Mouse (Mus musculus): ENCODE data around the gene Inpp5a. TPM values are rescaled to one million over a fixed set of nuclear protein-coding genes. Genes with fewer than 3 reads are reported as not detected.

Gene Inpp5a
- total and polyA plus RNA-seq, 2 experiments from 2014 or later: 15.1 to 21.2 TPM

DNA sequence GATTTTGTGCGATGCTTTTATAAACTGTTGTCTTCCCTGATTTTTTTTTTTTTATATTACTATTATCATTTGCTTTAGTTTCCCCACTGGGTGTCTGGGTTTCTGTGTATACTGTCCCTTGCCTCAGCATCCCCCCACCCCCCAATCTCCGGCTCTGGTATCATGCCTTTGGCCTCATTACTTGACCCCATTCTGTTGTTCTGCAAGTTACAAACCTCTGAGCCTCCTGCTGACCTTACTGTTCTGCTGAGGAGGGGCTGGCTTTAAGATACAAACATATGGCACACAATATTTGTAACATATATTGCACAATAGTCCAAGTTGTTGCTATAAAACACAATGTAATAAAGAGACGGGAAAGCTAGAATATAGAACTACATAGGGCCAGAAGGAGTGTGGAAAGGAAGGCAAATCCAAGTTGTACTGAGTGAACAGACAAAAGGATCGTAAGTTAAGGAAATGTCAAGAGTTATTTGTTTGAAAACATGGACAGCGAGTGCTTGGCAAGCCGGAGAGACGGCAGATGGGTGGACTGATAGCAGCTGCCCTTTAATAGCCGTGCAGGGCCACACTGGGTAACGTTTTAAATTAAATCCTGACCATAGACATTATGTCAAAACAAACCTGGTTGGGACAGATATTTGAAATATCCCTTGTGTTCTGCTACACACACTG is 49.2 kb downstream of the Inpp5a start:
- TF ChIP-seq CTCF (IDR thresholded peaks at IDR 0.05): no peak
- H3K4me3 ChIP-seq (ENCODE audit: low read depth, low read length): no peak overlapping the region
- H3K4me1 ChIP-seq (ENCODE audit: insufficient read depth, low read length): no peaks in the 10 kb centered on the region
- H3K4me2 ChIP-seq (ENCODE audit: low read depth, low read length, poor library complexity, severe bottlenecking): no peak overlapping the region
- WGBS: 52% methylated on average over 9 of the region's 9 CpGs
- no peaks in the 10 kb centered on the region for H3K36me3 ChIP-seq (ENCODE audit: insufficient read depth, low read length)
- no peaks in the 10 kb centered on the region for H3K27me3 ChIP-seq (ENCODE audit: insufficient read depth, low read length)
- no peak overlapping the region for H3K9ac ChIP-seq (replicated peaks; ENCODE audit: low read length, poor library complexity, severe bottlenecking)
- H3K27ac ChIP-seq (ENCODE audit: low read depth, low read length): no peak overlapping the region
- DNase-seq (ENCODE audit: low spot score) (peak; percentile 43), ATAC-seq (ENCODE audit: low FRiP score) (no peak)
- no peaks in the 10 kb centered on the region for H3K9me3 ChIP-seq (ENCODE audit: low read length)

DNA sequence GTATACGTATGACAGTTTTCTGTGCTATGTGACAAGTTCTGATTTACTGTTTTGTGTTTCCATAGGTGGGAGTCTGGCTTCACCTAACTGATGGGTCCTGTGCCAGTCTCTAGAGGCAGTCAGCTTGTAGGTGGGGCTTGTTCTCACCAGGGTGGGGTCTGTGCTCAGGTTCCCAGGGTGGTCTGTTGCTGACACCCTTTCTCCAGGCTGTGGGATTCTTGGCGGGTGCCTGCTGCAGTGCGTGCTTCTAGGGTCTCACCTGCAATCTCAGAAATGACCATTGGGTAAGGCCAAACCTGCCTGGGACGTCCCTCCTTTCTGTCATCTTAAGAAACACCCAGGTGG is 49.7 kb downstream of the Inpp5a start:
- H3K4me3 ChIP-seq (ENCODE audit: low read depth, low read length): no peak overlapping the region
- H3K9ac ChIP-seq (replicated peaks; ENCODE audit: low read length, poor library complexity, severe bottlenecking): no peak overlapping the region
- H3K4me2 ChIP-seq (ENCODE audit: low read depth, low read length, poor library complexity, severe bottlenecking): no peak overlapping the region
- DNase-seq (ENCODE audit: low spot score) (no peak), ATAC-seq (ENCODE audit: low FRiP score) (no peak)
- TF ChIP-seq CTCF (IDR thresholded peaks at IDR 0.05): no peak
- no peaks in the 10 kb centered on the region for H3K36me3 ChIP-seq (ENCODE audit: insufficient read depth, low read length)
- WGBS: 82% methylated on average over 4 of the region's 4 CpGs
- H3K27me3 ChIP-seq (ENCODE audit: insufficient read depth, low read length): no peaks in the 10 kb centered on the region
- no peaks in the 10 kb centered on the region for H3K4me1 ChIP-seq (ENCODE audit: insufficient read depth, low read length)
- H3K9me3 ChIP-seq (ENCODE audit: low read length): no peaks in the 10 kb centered on the region
- H3K27ac ChIP-seq (ENCODE audit: low read depth, low read length): no peak overlapping the region

DNA sequence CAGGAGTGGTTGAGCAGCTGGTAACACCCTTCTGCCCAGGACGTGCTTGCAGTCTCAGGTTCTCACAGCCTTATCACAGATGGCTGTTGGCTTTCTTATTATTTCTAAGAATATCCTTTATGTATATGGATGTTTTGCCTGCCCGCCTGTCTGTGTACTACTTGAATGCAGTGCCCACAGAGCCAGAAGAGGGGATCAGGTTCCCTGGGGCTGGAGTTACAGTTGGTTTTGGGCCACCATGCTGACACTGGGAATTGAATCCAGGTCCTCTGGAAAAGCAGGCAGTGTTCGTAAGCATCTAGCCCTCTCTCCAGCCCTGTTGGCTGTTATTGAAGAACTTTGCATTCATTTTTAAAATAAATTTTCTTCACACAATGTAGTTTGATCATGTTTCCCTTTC is 50.1 kb downstream of the Inpp5a start:
- ATAC-seq (ENCODE audit: low FRiP score) (no peak), DNase-seq (ENCODE audit: low spot score) (no peak)
- Histone ChIP-seq H3K4me2 (ENCODE audit: low read depth, low read length, poor library complexity, severe bottlenecking) (no peak overlapping the region), H3K27ac (ENCODE audit: low read depth, low read length) (no peak overlapping the region), H3K4me3 (ENCODE audit: low read depth, low read length) (no peak overlapping the region), H3K27me3 (ENCODE audit: insufficient read depth, low read length) (no peaks in the 10 kb centered on the region), H3K4me1 (ENCODE audit: insufficient read depth, low read length) (no peaks in the 10 kb centered on the region), H3K36me3 (ENCODE audit: insufficient read depth, low read length) (no peaks in the 10 kb centered on the region), H3K9ac (replicated peaks; ENCODE audit: low read length, poor library complexity, severe bottlenecking) (no peak overlapping the region), H3K9me3 (ENCODE audit: low read length) (no peaks in the 10 kb centered on the region)
- 77% methylated on average over 3 of the region's 3 CpGs for WGBS
- no peak for TF ChIP-seq CTCF (IDR thresholded peaks at IDR 0.05)

DNA sequence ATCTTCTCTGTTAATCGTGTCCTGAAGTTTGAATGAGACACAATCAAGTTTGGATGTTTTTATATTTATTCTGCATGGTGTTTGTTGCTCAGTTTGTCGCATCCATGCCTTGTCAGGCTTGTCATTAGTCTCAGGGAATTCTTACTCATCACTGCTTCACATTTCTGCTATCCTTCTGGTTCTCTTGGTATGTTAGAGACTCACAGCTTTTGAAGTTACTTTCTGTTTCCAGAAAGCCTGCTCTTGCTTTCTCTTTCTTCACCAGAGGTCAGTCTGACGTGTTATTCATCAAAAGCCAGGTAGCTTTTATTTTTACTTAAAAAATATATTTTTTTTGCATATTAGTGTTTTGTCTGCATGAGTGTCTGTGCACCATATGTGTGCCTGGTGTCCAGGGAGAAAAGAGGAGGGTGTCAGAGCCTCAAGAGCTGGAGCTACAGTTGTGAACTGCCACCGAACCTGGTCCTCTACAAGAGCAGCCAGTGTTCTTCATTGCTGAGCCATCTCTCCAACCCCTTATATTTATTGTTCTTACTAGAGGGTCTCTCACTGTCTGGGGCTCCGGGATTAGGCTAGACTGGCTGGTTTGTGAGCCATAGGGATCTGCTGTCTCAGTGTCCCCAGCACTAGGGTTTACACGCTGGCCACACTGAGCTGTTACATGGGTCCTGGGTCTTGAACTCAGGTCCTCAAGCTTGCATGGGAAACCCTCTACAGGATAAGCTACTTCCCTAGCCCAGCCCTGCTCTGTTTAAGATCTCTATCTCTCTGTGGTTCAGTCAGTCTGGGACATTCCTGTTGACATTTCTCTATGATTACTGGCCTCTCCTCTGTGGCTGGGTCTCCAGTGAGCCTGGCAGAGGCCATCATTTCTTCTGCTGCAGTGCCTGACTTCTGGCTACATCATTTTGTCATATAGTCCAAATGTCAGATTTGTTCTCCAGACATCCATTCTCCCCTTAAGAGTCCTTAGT is 51.3 kb downstream of the Inpp5a start:
- WGBS: 76% methylated on average over 6 of the region's 6 CpGs
- DNase-seq (ENCODE audit: low spot score) (no peak), ATAC-seq (ENCODE audit: low FRiP score) (no peak)
- no peaks in the 10 kb centered on the region for H3K9me3 ChIP-seq (ENCODE audit: low read length)
- TF ChIP-seq CTCF (IDR thresholded peaks at IDR 0.05): no peak
- H3K4me3 ChIP-seq (ENCODE audit: low read depth, low read length): no peak overlapping the region
- no peak overlapping the region for H3K4me2 ChIP-seq (ENCODE audit: low read depth, low read length, poor library complexity, severe bottlenecking)
- no peaks in the 10 kb centered on the region for H3K27me3 ChIP-seq (ENCODE audit: insufficient read depth, low read length)
- H3K9ac ChIP-seq (replicated peaks; ENCODE audit: low read length, poor library complexity, severe bottlenecking): no peak overlapping the region
- no peak overlapping the region for H3K27ac ChIP-seq (ENCODE audit: low read depth, low read length)
- H3K4me1 ChIP-seq (ENCODE audit: insufficient read depth, low read length): no peaks in the 10 kb centered on the region
- H3K36me3 ChIP-seq (ENCODE audit: insufficient read depth, low read length): no peaks in the 10 kb centered on the region

DNA sequence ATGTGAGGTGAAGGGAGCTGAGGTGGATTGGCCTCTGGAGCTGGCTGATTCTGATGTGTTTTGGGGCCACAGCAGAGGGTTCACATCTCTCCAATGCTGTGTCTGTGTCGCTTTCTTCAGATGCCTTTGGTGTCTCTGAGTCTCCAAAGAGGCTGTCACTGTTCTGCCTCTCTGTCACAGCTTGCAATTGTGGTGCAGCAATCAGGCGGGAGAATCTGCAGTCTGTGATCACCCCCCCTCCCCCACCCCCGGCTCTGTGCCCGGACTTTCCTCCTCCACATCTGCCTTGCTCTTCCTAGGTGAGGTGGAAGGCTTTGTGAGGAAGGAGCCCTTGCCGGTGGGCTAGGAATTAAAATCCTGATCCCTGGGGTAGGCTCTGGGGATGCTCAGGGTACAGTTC is 52.1 kb downstream of the Inpp5a start:
- Histone ChIP-seq H3K4me2 (ENCODE audit: low read depth, low read length, poor library complexity, severe bottlenecking) (no peak overlapping the region), H3K4me1 (ENCODE audit: insufficient read depth, low read length) (no peaks in the 10 kb centered on the region), H3K27me3 (ENCODE audit: insufficient read depth, low read length) (no peaks in the 10 kb centered on the region), H3K9me3 (ENCODE audit: low read length) (no peaks in the 10 kb centered on the region), H3K9ac (replicated peaks; ENCODE audit: low read length, poor library complexity, severe bottlenecking) (no peak overlapping the region), H3K4me3 (ENCODE audit: low read depth, low read length) (no peak overlapping the region), H3K36me3 (ENCODE audit: insufficient read depth, low read length) (no peaks in the 10 kb centered on the region), H3K27ac (ENCODE audit: low read depth, low read length) (no peak overlapping the region)
- ATAC-seq (ENCODE audit: low FRiP score): no peak
- DNase-seq (ENCODE audit: low spot score): no peak
- no peak for TF ChIP-seq CTCF (IDR thresholded peaks at IDR 0.05)
- WGBS: 23% methylated on average over 5 of the region's 5 CpGs

DNA sequence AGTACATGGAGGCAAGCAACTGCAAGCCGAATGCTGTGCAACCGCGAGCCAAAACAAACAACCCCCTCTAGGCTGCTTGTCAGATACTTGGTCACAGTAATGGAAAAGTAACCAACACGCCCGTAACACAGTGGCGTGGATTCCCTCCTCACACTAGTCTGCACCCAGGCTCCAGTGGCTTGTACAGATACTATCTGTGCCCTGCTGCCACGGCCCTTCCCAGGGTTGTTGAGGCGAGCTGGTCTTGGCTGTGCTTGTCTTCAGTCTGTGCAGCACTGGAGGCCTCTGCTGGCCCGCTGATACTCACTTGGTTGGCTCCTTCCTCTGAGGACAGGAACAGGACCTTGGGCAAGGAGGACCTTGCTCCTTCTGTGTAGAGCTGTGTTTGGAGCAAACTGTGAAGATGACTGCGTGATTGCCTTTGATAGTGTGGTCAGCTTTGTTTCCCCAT is 52.9 kb downstream of the Inpp5a start:
- Histone ChIP-seq H3K27ac (ENCODE audit: low read depth, low read length) (no peak overlapping the region), H3K9me3 (ENCODE audit: low read length) (no peaks in the 10 kb centered on the region), H3K27me3 (ENCODE audit: insufficient read depth, low read length) (no peaks in the 10 kb centered on the region), H3K4me2 (ENCODE audit: low read depth, low read length, poor library complexity, severe bottlenecking) (no peak overlapping the region), H3K9ac (replicated peaks; ENCODE audit: low read length, poor library complexity, severe bottlenecking) (no peak overlapping the region), H3K36me3 (ENCODE audit: insufficient read depth, low read length) (no peaks in the 10 kb centered on the region), H3K4me1 (ENCODE audit: insufficient read depth, low read length) (no peaks in the 10 kb centered on the region), H3K4me3 (ENCODE audit: low read depth, low read length) (no peak overlapping the region)
- ATAC-seq (ENCODE audit: low FRiP score): no peak
- peak; percentile 36 for DNase-seq (ENCODE audit: low spot score)
- 77% methylated on average over 10 of the region's 10 CpGs for WGBS
- no peak for TF ChIP-seq CTCF (IDR thresholded peaks at IDR 0.05)
